Mouse (Mus musculus) kidney, embryonic 16.5 days (tissue): ENCODE data around the gene Pds5b. TPM values are rescaled to one million over a fixed set of nuclear protein-coding genes. Genes with fewer than 3 reads are reported as not detected.
"Not testable (repeated sequence)": the region's sequence is repeated elsewhere in the genome, so short reads cannot be mapped to it uniquely, and the experiment has no call there.

Experiments
- ATAC-seq: fragments of 200-750 bp; cut with Nextera tagmentation; 2 replicates; pipeline ENCODE4 v1.8.0; 2017; ENCODE audit warnings: moderate TSS enrichment; ENCODE audit not compliant: low FRiP score, low TSS enrichment
- H3K27ac ChIP-seq: fragments of 300-500 bp; sonication (generic); 2 replicates; pipeline ENCODE4 v1.5.1; 2014; ENCODE audit warnings: low read length
- H3K27me3 ChIP-seq: fragments of 300-500 bp; sonication (generic); 2 replicates; pipeline ENCODE4 v1.6.1; 2014; ENCODE audit warnings: low read length, control low read depth, mixed read lengths; ENCODE audit not compliant: insufficient read depth
- H3K36me3 ChIP-seq: fragments of 300-500 bp; sonication (generic); 2 replicates; pipeline ENCODE4 v1.6.1; 2014; ENCODE audit warnings: low read length, control low read depth, mixed read lengths; ENCODE audit not compliant: insufficient read depth
- H3K4me1 ChIP-seq: fragments of 300-500 bp; sonication (generic); 2 replicates; pipeline ENCODE4 v1.6.1; 2014; ENCODE audit warnings: low read length, control low read depth, mixed read lengths; ENCODE audit not compliant: insufficient read depth
- H3K4me2 ChIP-seq: fragments of 300-500 bp; sonication (generic); replicated peaks from 2 replicates; pipeline ENCODE4 v1.6.1; 2014; ENCODE audit warnings: low read depth, low read length
- H3K4me3 ChIP-seq: fragments of 300-500 bp; sonication (generic); 2 replicates; pipeline ENCODE4 v1.5.1; 2014; ENCODE audit warnings: mild to moderate bottlenecking, low read length
- H3K9ac ChIP-seq: fragments of 300-500 bp; sonication (generic); replicated peaks from 2 replicates; pipeline ENCODE4 v1.6.1; 2014; ENCODE audit warnings: low read length
- H3K9me3 ChIP-seq: fragments of 300-500 bp; sonication (generic); 2 replicates; pipeline ENCODE4 v1.6.1; 2016; ENCODE audit warnings: low read length, control low read depth
- WGBS: fragments of 180-500 bp; shearing (Covaris S2); extraction: QIAGEN DNeasy Blood & Tissue Kit; methylation state at CpG from one replicate; pipeline ENCODE4 v1.1.7; 2014; 5-methylcytosine and 5-hydroxymethylcytosine counted together
- polyA plus RNA-seq: library from polyadenylated mRNA; unstranded; fragments of >200 nt; fragmentation: Nextera tagmentation; extraction: Ambion mirVana; gene quantifications from 2 replicates; pipeline ENCODE4 v1.2.1, GENCODE M21; 2015

Pds5b gene
- polyA plus RNA-seq, result 28.2 and 33.4 TPM in 2 replicates

DNA sequence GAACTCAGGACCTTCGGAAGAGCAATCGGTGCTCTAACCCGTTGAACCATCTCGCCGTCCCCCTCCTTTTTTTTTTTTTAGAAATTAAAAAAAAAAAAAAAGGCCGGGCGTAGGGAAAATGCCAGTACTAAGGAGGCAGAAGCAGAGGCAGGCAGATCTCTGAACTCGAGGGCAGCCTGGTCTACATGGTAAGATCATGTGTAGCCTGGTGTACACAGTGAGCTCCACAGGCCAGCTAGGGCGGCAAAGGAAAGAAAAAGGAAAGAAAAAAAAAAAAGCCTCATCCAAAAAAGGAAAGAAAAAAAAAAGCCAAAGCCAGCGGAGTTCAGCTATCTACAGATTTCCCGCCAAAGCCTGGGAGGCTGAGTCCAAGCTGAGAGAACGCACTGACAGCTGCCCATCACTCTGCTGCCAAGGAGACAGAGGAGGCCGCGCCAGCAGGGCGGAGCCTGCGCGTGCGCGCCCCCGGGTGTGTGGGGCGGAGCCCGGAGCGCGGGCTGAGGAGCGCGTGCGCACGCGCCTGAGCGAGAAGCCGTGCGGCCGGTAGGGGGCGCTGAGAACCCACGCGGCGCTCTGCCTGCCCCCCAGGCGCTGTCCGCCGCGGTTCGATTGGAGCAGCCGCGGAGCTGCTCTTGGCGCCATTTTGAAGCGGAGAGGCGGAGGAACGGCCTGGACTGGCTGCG is at the start of gene Pds5b:
Gene Pds5b (plus strand): TSS at position 587 of the 683 bp plus-strand sequence.
- WGBS, result 14% methylated on average over 42 of the region's 49 CpGs
- no peaks in the 10 kb centered on the region for H3K9me3 ChIP-seq

DNA sequence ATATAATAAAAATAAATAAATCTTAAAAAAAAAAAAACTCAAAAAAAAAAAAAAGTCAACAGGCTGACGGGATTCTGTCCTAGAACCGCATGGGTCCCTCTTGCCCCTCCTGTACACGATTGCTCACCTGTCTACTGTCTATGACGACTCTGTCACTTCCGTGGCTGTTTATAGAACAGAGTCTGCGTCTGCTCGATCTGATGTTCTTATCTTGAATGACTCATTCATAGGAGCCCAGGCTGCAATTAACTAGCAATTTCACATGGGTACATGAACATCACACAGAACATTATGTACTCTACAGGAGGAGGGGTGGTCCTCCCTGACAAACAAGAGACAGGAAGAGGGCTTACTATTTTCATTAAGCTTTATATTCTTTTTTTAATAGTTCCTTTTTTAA is 48.0 kb upstream of the Pds5b start:
- H3K27me3 ChIP-seq, result no peaks in the 10 kb centered on the region
- H3K9me3 ChIP-seq, result no peaks in the 10 kb centered on the region
- H3K9ac ChIP-seq, result no peak overlapping the region
- ATAC-seq, result no peak
- WGBS, result 85% methylated on average over 7 of the region's 7 CpGs
- 0 out of 2 replicates have a peak, but pooled peaks cover 2% of the 10 kb centered on the region for H3K36me3 ChIP-seq
- H3K4me3 ChIP-seq, result no peak overlapping the region
- no peak overlapping the region for H3K27ac ChIP-seq
- no peak overlapping the region for H3K4me2 ChIP-seq
- H3K4me1 ChIP-seq, result peaks cover 7% of the 10 kb centered on the region; the same call in 1 of the 2 replicates

More for the DNA sequence above, at the start of gene Pds5b:
- H3K27me3 ChIP-seq, result no peaks in the 10 kb centered on the region
- peak within 1 kb of the TSS; percentile 93 for H3K9ac ChIP-seq
- H3K4me3 ChIP-seq, result peak within 1 kb of the TSS; percentile 85
- peak within 1 kb of the TSS; percentile 69 for H3K4me2 ChIP-seq
- H3K27ac ChIP-seq, result peak within 1 kb of the TSS; percentile 93
- ATAC-seq, result peak; percentile 97
- no peaks in the 10 kb centered on the region for H3K36me3 ChIP-seq
- peaks cover 14% of the 10 kb centered on the region for H3K4me1 ChIP-seq

- 0 out of 2 replicates have a peak, but pooled peaks cover 6% of the 10 kb centered on the region for H3K36me3 ChIP-seq
- ATAC-seq, result peak; percentile 82; the same call in 1 of the 2 replicates
- H3K27me3 ChIP-seq, result no peaks in the 10 kb centered on the region
- no peak overlapping the region for H3K4me2 ChIP-seq
- H3K9me3 ChIP-seq, result no peaks in the 10 kb centered on the region
- WGBS, result 69% methylated on average over 1 of the region's 1 CpGs
- peaks cover 7% of the 10 kb centered on the region; the same call in 1 of the 2 replicates for H3K4me1 ChIP-seq
- H3K9ac ChIP-seq, result no peak overlapping the region
- no peak overlapping the region for H3K27ac ChIP-seq
- H3K4me3 ChIP-seq, result no peak overlapping the region
These were observed 44.3 kb upstream of the Pds5b start for GRCm38 (mm10) chr5:150629272-150629671.

GRCm38 (mm10) chr5:150629692-150630091 is 43.8 kb upstream of the Pds5b start:
- H3K27me3 ChIP-seq, result no peaks in the 10 kb centered on the region
- no peak overlapping the region for H3K4me3 ChIP-seq
- H3K4me2 ChIP-seq, result no peak overlapping the region
- WGBS, result 61% methylated on average over 2 of the region's 2 CpGs
- H3K4me1 ChIP-seq, result peaks cover 7% of the 10 kb centered on the region; the same call in 1 of the 2 replicates
- ATAC-seq, result no peak
- no peaks in the 10 kb centered on the region for H3K9me3 ChIP-seq
- no peak overlapping the region for H3K27ac ChIP-seq
- H3K36me3 ChIP-seq, result 0 out of 2 replicates have a peak, but pooled peaks cover 7% of the 10 kb centered on the region
- H3K9ac ChIP-seq, result no peak overlapping the region

DNA sequence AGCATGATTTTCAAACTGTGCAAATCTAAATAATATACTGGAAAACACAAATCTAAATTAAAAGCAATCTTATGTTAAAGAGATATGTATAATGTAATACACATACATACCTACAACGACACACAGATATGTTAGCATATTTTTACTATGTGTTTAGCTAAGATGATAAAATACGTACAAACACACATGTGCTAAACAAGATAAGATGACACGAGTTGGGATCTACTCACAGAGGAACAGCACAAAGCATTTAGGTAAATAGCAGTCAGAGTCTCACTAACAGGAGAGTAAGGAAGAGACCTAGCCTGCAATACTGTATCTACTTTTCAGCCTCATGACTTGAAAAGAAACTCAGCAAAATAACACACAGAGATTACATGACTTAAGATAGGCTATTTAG is 32.1 kb upstream of the Pds5b start:
- WGBS, result 97% methylated on average over 3 of the region's 3 CpGs
- Histone ChIP-seq H3K27me3 (no peaks in the 10 kb centered on the region), H3K9me3 (no peaks in the 10 kb centered on the region), H3K9ac (no peak overlapping the region), H3K4me1 (no peaks in the 10 kb centered on the region), H3K4me2 (no peak overlapping the region), H3K36me3 (peaks cover 24% of the 10 kb centered on the region), H3K27ac (no peak overlapping the region), H3K4me3 (no peak overlapping the region)
- no peak for ATAC-seq

GRCm38 (mm10) chr5:150643390-150643789 is 30.1 kb upstream of the Pds5b start:
- not testable (repeated sequence) for H3K4me1 ChIP-seq, H3K4me3 ChIP-seq, H3K9ac ChIP-seq, H3K27ac ChIP-seq, ATAC-seq, H3K9me3 ChIP-seq, H3K4me2 ChIP-seq, H3K27me3 ChIP-seq
- peaks cover 19% of the 10 kb centered on the region for H3K36me3 ChIP-seq
- 95% methylated on average over 4 of the region's 4 CpGs for WGBS

GRCm38 (mm10) chr5:150644926-150645325 is 28.6 kb upstream of the Pds5b start:
- H3K4me1 ChIP-seq, result no peaks in the 10 kb centered on the region
- no peak for ATAC-seq
- no peak overlapping the region for H3K27ac ChIP-seq
- no peak overlapping the region for H3K4me3 ChIP-seq
- peaks cover 24% of the 10 kb centered on the region for H3K36me3 ChIP-seq
- H3K27me3 ChIP-seq, result no peaks in the 10 kb centered on the region
- 96% methylated on average over 4 of the region's 4 CpGs for WGBS
- no peaks in the 10 kb centered on the region for H3K9me3 ChIP-seq
- H3K9ac ChIP-seq, result no peak overlapping the region
- H3K4me2 ChIP-seq, result no peak overlapping the region

GRCm38 (mm10) chr5:150652578-150652977 is 21.0 kb upstream of the Pds5b start:
- H3K4me3 ChIP-seq, result no peak overlapping the region
- 0 out of 2 replicates have a peak, but pooled peaks cover 1% of the 10 kb centered on the region for H3K4me1 ChIP-seq
- H3K4me2 ChIP-seq, result no peak overlapping the region
- peaks cover 9% of the 10 kb centered on the region; the same call in 1 of the 2 replicates for H3K36me3 ChIP-seq
- H3K27me3 ChIP-seq, result no peaks in the 10 kb centered on the region
- no peak overlapping the region for H3K9ac ChIP-seq
- no peak overlapping the region for H3K27ac ChIP-seq
- WGBS, result 85% methylated on average over 2 of the region's 2 CpGs
- ATAC-seq, result no peak
- no peaks in the 10 kb centered on the region for H3K9me3 ChIP-seq

DNA sequence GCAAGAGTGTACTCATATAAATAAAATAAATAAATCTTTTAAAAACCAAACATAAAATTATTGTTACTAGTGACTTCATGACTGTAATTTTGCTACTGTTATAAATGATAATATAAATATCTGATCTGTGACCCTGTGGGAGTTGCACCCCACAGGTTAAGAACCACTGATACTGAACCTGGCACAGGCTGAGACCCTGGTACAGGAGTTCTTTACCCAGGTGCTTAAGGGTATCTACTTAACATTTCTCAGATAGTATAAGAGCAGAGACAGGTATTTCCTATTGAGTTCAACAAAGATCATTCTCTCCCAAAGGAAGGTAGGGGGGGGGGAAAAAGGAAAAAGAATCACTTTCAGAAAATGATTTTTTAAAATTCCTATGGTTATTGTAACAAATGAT is 19.0 kb upstream of the Pds5b start:
- Histone ChIP-seq H3K27ac (no peak overlapping the region), H3K4me1 (peaks cover 9% of the 10 kb centered on the region; the same call in 1 of the 2 replicates), H3K36me3 (no peaks in the 10 kb centered on the region), H3K27me3 (no peaks in the 10 kb centered on the region), H3K4me2 (no peak overlapping the region), H3K9ac (no peak overlapping the region), H3K9me3 (no peaks in the 10 kb centered on the region), H3K4me3 (no peak overlapping the region)
- no peak for ATAC-seq

- not testable (repeated sequence) for H3K9ac ChIP-seq, H3K4me3 ChIP-seq, ATAC-seq, H3K27me3 ChIP-seq, H3K4me2 ChIP-seq, H3K27ac ChIP-seq, H3K9me3 ChIP-seq
- WGBS, result 95% methylated on average over 6 of the region's 6 CpGs
- peaks cover 17% of the 10 kb centered on the region; the same call in 1 of the 2 replicates for H3K4me1 ChIP-seq
- peaks cover 20% of the 10 kb centered on the region for H3K36me3 ChIP-seq
These were observed 14.1 kb upstream of the Pds5b start for GRCm38 (mm10) chr5:150659425-150659824.
